In genomic region chr1:121332485-121332884, GRCm38 (mm10) we compare ENCODE assay signal across 8 mouse cellular contexts. TPM values are rescaled to one million over a fixed set of nuclear protein-coding genes. Genes with fewer than 3 reads are reported as not detected.
DNase-seq lines count a peak whose midpoint lies in the region; ATAC-seq and TF ChIP-seq lines count a peak whose summit lies in the region.

Gene Insig2, minus strand, starts transcription at chr1:121332589.

- DNase-seq in left cerebral cortex, adult 2 months (ENCODE audit: extremely low spot score in 1 of 2, low spot score in 2 of 2), result no peak
- no peak for DNase-seq in left cerebral cortex, adult 9 months (ENCODE audit: low spot score in 2 of 2)
- no peak for DNase-seq in heart, adult 18-20 months
- DNase-seq in large intestine, adult 2 months (ENCODE audit: low read depth, low spot score), result no peak
- DNase-seq in yolk sac, embryonic 10.5 days (ENCODE audit: low spot score), result no peak
- no peak for DNase-seq in frontal cortex, postnatal 10 days (ENCODE audit: low spot score in 2 of 2)

- intact Hi-C loops in left cerebral cortex, adult 2 months (cut with DNase I), result no loop called here

- WGBS in large intestine, adult 2 months, result 91% methylated on average over 1 of the region's 1 CpGs

- peaks cover 17% of the 10 kb centered on the region for H3K4me1 ChIP-seq in bone marrow macrophage, adult 2 months (ENCODE audit: control insufficient read depth, insufficient read depth, low read length)

- no peak for ATAC-seq in monocyte, adult 5-6 weeks (replicated peaks; ENCODE audit: insufficient number of reproducible peaks, low FRiP score, low TSS enrichment, poor library complexity, severe bottlenecking)

- TF ChIP-seq POLR2A in bone marrow macrophage, adult 2 months (IDR thresholded peaks at IDR 0.05; ENCODE audit: borderline replicate concordance, low read depth, low read length), result no peak

- no peak within 1 kb of the TSS for H3K27ac ChIP-seq in left cerebral cortex, adult 2 months
- H3K27ac ChIP-seq in bone marrow macrophage, adult 2 months (ENCODE audit: insufficient read depth, low read depth, low read length), result no peak within 1 kb of the TSS

- no peak within 1 kb of the TSS for H3K4me3 ChIP-seq in left cerebral cortex, adult 2 months
- H3K4me3 ChIP-seq in bone marrow macrophage, adult 2 months (ENCODE audit: insufficient read depth, low read length), result no peak within 1 kb of the TSS

- no peak for TF ChIP-seq CTCF in left cerebral cortex, adult 2 months (IDR thresholded peaks at IDR 0.05)
- TF ChIP-seq CTCF in bone marrow macrophage, adult 2 months (IDR thresholded peaks at IDR 0.05; ENCODE audit: low read depth, low read length), result no peak

RNA-seq across cellular contexts. Expression of gene Insig2, which starts in this region (rescaled TPM):
- 10 to 100 TPM; 64.7 to 65.7 TPM for total RNA-seq in left cerebral cortex, adult 2 months (2021)
- 20.2 and 24.7 TPM in 2 replicates for polyA plus RNA-seq in bone marrow macrophage, adult 2 months (2012; ENCODE audit: insufficient read depth, insufficient read length, missing spikeins)
- total RNA-seq in heart, adult 18-20 months (2021), result 10 to 100 TPM; 48.7 to 64.1 TPM
- polyA plus RNA-seq in large intestine, adult 2 months (2012; rRNA removed), result 59.3 and 59.4 TPM in 2 replicates
- total RNA-seq in monocyte, adult 5-6 weeks (2017), result 12.7 to 32.8 TPM (median 15.4 TPM) in 3 replicates
